Mouse (Mus musculus): ENCODE data around the gene Nfil3. TPM values are rescaled to one million over a fixed set of nuclear protein-coding genes. Genes with fewer than 3 reads are reported as not detected.
A peak's percentile ranks its signal among the peaks of the same experiment; 100 is the strongest.

Gene Nfil3
- total and polyA plus RNA-seq, 3 experiments, result 3.4 to 42.4 (median 13.9) TPM

- TF ChIP-seq CTCF (IDR thresholded peaks at IDR 0.05) (no peak), EP300 (IDR thresholded peaks at IDR 0.05; ENCODE audit: insufficient read depth, low read depth, low read length) (no peak), POLR2A (IDR thresholded peaks at IDR 0.05; ENCODE audit: insufficient read depth, low read depth, low read length) (no peak)
- 0 out of 2 replicates have a peak, but pooled peaks cover 2% of the 10 kb centered on the region for H3K79me2 ChIP-seq (replicated peaks; ENCODE audit: control insufficient read depth, insufficient read depth, low read length)
- peaks cover 16% of the 10 kb centered on the region for H3K4me1 ChIP-seq (ENCODE audit: control insufficient read depth, insufficient read depth, low read length)
- WGBS, result 69% methylated on average over 10 of the region's 10 CpGs
- DNase-seq, result no peak
- no peaks in the 10 kb centered on the region for H3K27me3 ChIP-seq (ENCODE audit: control insufficient read depth, insufficient read depth, low read length)
- intact Hi-C loops (cut with DNase I), result no loop called here
- H3K4me3 ChIP-seq, result no peak overlapping the region
- no peak overlapping the region for H3K9ac ChIP-seq (ENCODE audit: low read depth, low read length)
- H3K27ac ChIP-seq, result peak overlapping the region; percentile 26
- H3K36me3 ChIP-seq (ENCODE audit: control insufficient read depth, insufficient read depth, low read length), result peaks cover 2% of the 10 kb centered on the region; the same call in 1 of the 2 replicates
Observed at GRCm38 (mm10) chr13:52973427-52973826, 7.4 kb downstream of the Nfil3 start.

GRCm38 (mm10) chr13:52972626-52973025 is 8.2 kb downstream of the Nfil3 start:
- no peaks in the 10 kb centered on the region for H3K27me3 ChIP-seq (ENCODE audit: control insufficient read depth, insufficient read depth, low read length)
- H3K4me1 ChIP-seq (ENCODE audit: control insufficient read depth, insufficient read depth, low read length), result peaks cover 15% of the 10 kb centered on the region
- TF ChIP-seq POLR2A (IDR thresholded peaks at IDR 0.05; ENCODE audit: insufficient read depth, low read depth, low read length) (no peak), EP300 (IDR thresholded peaks at IDR 0.05; ENCODE audit: insufficient read depth, low read depth, low read length) (no peak), CTCF (IDR thresholded peaks at IDR 0.05) (no peak)
- H3K79me2 ChIP-seq (replicated peaks; ENCODE audit: control insufficient read depth, insufficient read depth, low read length), result 0 out of 2 replicates have a peak, but pooled peaks cover 2% of the 10 kb centered on the region
- H3K9ac ChIP-seq (ENCODE audit: low read depth, low read length), result no peak overlapping the region
- H3K36me3 ChIP-seq (ENCODE audit: control insufficient read depth, insufficient read depth, low read length), result peaks cover 2% of the 10 kb centered on the region; the same call in 1 of the 2 replicates
- no peak overlapping the region for H3K4me3 ChIP-seq
- no peak for DNase-seq
- H3K27ac ChIP-seq, result no peak overlapping the region
- intact Hi-C loops (cut with DNase I), result no loop called here
- WGBS, result 94% methylated on average over 3 of the region's 3 CpGs

- WGBS, result 71% methylated on average over 6 of the region's 6 CpGs
- no peak overlapping the region for H3K27ac ChIP-seq
- intact Hi-C loops (cut with DNase I), result loop anchor here (2.0 kb wide), 1 partner anchor 30 kb away; no protein-coding TSS in a partner anchor
- H3K9ac ChIP-seq (ENCODE audit: low read depth, low read length), result no peak overlapping the region
- H3K27me3 ChIP-seq (ENCODE audit: control insufficient read depth, insufficient read depth, low read length), result no peaks in the 10 kb centered on the region
- H3K4me3 ChIP-seq, result no peak overlapping the region
- peaks cover 9% of the 10 kb centered on the region for H3K4me1 ChIP-seq (ENCODE audit: control insufficient read depth, insufficient read depth, low read length)
- DNase-seq, result no peak
- H3K36me3 ChIP-seq (ENCODE audit: control insufficient read depth, insufficient read depth, low read length), result no peaks in the 10 kb centered on the region; the same call in 1 of the 2 replicates
- TF ChIP-seq EP300 (IDR thresholded peaks at IDR 0.05; ENCODE audit: insufficient read depth, low read depth, low read length), result no peak
- no peak for TF ChIP-seq POLR2A (IDR thresholded peaks at IDR 0.05; ENCODE audit: insufficient read depth, low read depth, low read length)
- TF ChIP-seq CTCF (IDR thresholded peaks at IDR 0.05), result no peak
- 0 out of 2 replicates have a peak, but pooled peaks cover 2% of the 10 kb centered on the region for H3K79me2 ChIP-seq (replicated peaks; ENCODE audit: control insufficient read depth, insufficient read depth, low read length)
Observed at GRCm38 (mm10) chr13:52970876-52971275, 10.0 kb downstream of the Nfil3 start.

GRCm38 (mm10) chr13:52962922-52963321 is 18.0 kb downstream of the Nfil3 start:
- Histone ChIP-seq H3K4me1 (ENCODE audit: control insufficient read depth, insufficient read depth, low read length) (no peaks in the 10 kb centered on the region), H3K36me3 (ENCODE audit: control insufficient read depth, insufficient read depth, low read length) (no peaks in the 10 kb centered on the region), H3K27ac (no peak overlapping the region), H3K27me3 (ENCODE audit: control insufficient read depth, insufficient read depth, low read length) (no peaks in the 10 kb centered on the region), H3K79me2 (replicated peaks; ENCODE audit: control insufficient read depth, insufficient read depth, low read length) (no peaks in the 10 kb centered on the region), H3K4me3 (no peak overlapping the region), H3K9ac (ENCODE audit: low read depth, low read length) (no peak overlapping the region)
- WGBS, result 88% methylated on average over 4 of the region's 4 CpGs
- intact Hi-C loops (cut with DNase I), result no loop called here
- TF ChIP-seq POLR2A (IDR thresholded peaks at IDR 0.05; ENCODE audit: insufficient read depth, low read depth, low read length) (no peak), EP300 (IDR thresholded peaks at IDR 0.05; ENCODE audit: insufficient read depth, low read depth, low read length) (no peak), CTCF (IDR thresholded peaks at IDR 0.05) (no peak)
- DNase-seq, result no peak

- Histone ChIP-seq H3K27ac (no peak overlapping the region), H3K4me3 (no peak overlapping the region), H3K79me2 (replicated peaks; ENCODE audit: control insufficient read depth, insufficient read depth, low read length) (no peaks in the 10 kb centered on the region), H3K27me3 (ENCODE audit: control insufficient read depth, insufficient read depth, low read length) (no peaks in the 10 kb centered on the region), H3K36me3 (ENCODE audit: control insufficient read depth, insufficient read depth, low read length) (no peaks in the 10 kb centered on the region), H3K4me1 (ENCODE audit: control insufficient read depth, insufficient read depth, low read length) (no peaks in the 10 kb centered on the region), H3K9ac (ENCODE audit: low read depth, low read length) (no peak overlapping the region)
- WGBS, result 77% methylated on average over 6 of the region's 6 CpGs
- DNase-seq, result no peak
- TF ChIP-seq EP300 (IDR thresholded peaks at IDR 0.05; ENCODE audit: insufficient read depth, low read depth, low read length), result no peak
- no peak for TF ChIP-seq POLR2A (IDR thresholded peaks at IDR 0.05; ENCODE audit: insufficient read depth, low read depth, low read length)
- TF ChIP-seq CTCF (IDR thresholded peaks at IDR 0.05), result no peak
- intact Hi-C loops (cut with DNase I), result no loop called here
Observed at GRCm38 (mm10) chr13:52962361-52962760, 18.5 kb downstream of the Nfil3 start.

GRCm38 (mm10) chr13:52953779-52954553 is 26.9 kb downstream of the Nfil3 start:
- 87% methylated on average over 6 of the region's 6 CpGs for WGBS
- H3K36me3 ChIP-seq (ENCODE audit: control insufficient read depth, insufficient read depth, low read length), result no peaks in the 10 kb centered on the region
- no peaks in the 10 kb centered on the region for H3K4me1 ChIP-seq (ENCODE audit: control insufficient read depth, insufficient read depth, low read length)
- H3K79me2 ChIP-seq (replicated peaks; ENCODE audit: control insufficient read depth, insufficient read depth, low read length), result no peaks in the 10 kb centered on the region
- no peak overlapping the region for H3K27ac ChIP-seq
- intact Hi-C loops (cut with DNase I), result no loop called here
- TF ChIP-seq CTCF (IDR thresholded peaks at IDR 0.05) (no peak), EP300 (IDR thresholded peaks at IDR 0.05; ENCODE audit: insufficient read depth, low read depth, low read length) (no peak), POLR2A (IDR thresholded peaks at IDR 0.05; ENCODE audit: insufficient read depth, low read depth, low read length) (no peak)
- DNase-seq, result no peak
- no peak overlapping the region for H3K9ac ChIP-seq (ENCODE audit: low read depth, low read length)
- no peaks in the 10 kb centered on the region for H3K27me3 ChIP-seq (ENCODE audit: control insufficient read depth, insufficient read depth, low read length)
- no peak overlapping the region for H3K4me3 ChIP-seq
